Mouse (Mus musculus): ENCODE measurements around the gene Dgcr8. TPM values are rescaled to one million over a fixed set of nuclear protein-coding genes. Genes with fewer than 3 reads are reported as not detected.
A peak's percentile ranks its signal among the peaks of the same experiment; 100 is the strongest.

Dgcr8 gene
- total RNA-seq, 2 experiments from 2014 or later: 41.8 to 44.2 TPM

DNA sequence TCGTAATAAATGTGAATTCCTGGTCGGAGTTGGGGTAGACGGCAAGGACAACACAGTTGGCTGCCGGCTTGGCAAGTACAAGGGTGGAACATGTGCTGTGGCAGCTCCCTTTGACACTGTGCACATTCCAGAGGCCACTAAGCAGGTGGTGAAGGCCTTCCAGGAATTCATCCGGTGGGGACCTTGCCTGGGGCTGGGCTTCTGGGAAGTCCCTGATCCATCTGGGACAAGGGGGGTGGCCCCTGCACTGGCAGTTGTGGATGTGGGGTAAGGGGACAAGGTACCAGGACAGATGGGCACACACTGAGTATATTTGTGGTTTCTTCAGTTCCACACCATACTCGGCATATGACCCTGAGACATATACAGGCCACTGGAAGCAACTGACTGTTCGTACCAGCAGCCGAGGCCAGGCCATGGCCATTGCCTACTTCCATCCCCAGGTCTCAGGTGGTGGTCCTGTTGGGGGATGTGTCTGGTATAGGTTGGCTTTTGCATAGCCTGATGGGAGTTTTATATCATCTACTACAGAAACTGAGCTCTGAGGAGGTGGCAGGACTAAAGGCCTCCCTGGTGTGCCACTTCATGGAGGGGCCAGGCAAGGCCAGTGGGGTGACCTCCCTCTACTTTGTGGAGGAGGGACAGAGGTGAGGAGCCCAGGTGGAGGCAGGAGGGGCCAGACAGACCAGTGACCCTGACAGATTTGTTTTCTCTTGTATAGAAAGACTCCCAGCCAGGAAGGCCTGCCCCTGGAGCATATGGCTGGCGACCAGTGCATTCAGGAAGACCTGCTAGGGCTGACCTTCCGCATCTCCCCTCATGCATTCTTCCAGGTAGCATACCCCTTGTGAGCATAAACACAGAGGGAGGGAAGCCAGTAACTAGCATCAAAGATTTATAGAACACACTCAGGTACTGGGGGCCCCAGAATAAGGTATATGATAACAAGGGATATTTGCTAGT lies 37.9 kb downstream of the Dgcr8 start:
- no peak for DNase-seq (ENCODE audit: extremely low spot score in 1 of 2, low spot score in 2 of 2)
- intact Hi-C loops (cut with DNase I): no loop called here

DNA sequence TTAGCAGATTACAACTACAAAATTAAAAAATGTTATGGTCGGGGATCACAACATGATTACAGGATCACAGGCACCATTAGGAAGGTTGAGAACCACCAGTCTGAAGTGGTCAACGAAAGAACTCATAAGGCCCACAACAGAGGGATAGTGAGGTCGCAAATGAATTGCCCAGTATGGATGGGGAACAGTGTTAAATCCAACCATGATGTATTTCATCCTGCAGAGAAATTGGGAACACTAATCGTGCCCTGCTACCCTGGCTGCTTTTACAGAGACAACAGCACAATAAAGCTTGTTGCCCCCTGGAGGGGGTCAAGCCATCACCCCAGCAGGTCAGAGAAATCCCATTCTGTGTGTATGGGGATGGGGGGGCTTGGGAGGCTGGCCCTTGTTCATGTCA lies 38.8 kb downstream of the Dgcr8 start:
- intact Hi-C loops (cut with DNase I): no loop called here
- DNase-seq (ENCODE audit: extremely low spot score in 1 of 2, low spot score in 2 of 2): no peak

GRCm38 (mm10) chr16:18249364-18249967 lies 39.6 kb downstream of the Dgcr8 start:
- peak; percentile 40 to 71 for DNase-seq (ENCODE audit: extremely low spot score in 1 of 2, low spot score in 2 of 2)
- intact Hi-C loops (cut with DNase I): no loop called here

DNA sequence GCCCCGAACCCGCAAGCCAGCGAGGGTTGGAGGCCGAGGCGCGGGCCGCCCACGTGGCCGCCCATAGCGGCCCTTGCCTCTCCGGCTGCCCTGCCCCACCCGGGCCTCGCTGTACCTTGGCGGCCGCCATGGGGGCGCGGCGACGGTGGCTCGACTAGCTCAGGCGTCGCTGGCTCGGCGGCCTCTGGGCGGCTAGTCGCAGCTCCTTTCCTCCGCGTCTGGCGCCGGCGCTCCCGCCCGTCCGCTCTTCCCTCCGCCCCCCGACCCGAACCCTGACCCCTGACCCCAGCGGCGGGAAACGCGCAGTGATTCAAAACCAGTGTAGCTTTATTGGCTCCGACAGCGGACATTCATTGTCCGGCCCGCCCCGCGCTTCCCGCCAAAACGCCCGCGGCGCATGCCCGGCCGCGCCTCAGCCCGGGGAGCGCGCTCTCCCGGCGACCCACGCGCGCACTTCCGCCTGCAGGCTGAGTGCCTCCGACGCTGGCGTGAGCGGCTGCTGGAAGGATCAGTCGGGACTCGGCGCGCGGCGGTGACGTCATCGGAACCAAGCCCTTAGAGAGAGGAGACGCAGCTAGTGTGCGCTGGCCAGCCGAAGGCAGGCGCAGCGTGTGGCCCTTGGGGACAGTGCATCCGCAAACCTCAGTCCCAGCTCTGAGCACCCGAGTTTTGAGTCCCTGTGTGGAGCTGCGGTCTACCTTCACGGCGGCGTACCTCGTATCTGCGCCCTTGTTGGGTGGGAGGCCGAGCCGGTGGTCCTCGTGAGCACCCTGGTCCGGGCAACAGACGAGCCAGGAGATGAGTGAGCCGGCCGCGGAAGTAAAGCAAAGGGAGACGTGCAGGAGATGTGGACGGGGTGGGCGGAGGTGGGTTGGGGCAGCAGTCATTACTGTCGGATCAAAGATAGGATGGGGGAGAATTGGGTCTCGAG lies 40.3 kb downstream of the Dgcr8 start, which contains the start of the genes Trmt2a and Ranbp1:
Gene Trmt2a (plus strand): TSS at position 247 of the 931 bp plus-strand sequence.
Gene Ranbp1 (minus strand): TSS at position 300 of the 931 bp plus-strand sequence.
- intact Hi-C loops (cut with DNase I): no loop called here
- DNase-seq (ENCODE audit: extremely low spot score in 1 of 2, low spot score in 2 of 2): peak; percentile 98 to 100

DNA sequence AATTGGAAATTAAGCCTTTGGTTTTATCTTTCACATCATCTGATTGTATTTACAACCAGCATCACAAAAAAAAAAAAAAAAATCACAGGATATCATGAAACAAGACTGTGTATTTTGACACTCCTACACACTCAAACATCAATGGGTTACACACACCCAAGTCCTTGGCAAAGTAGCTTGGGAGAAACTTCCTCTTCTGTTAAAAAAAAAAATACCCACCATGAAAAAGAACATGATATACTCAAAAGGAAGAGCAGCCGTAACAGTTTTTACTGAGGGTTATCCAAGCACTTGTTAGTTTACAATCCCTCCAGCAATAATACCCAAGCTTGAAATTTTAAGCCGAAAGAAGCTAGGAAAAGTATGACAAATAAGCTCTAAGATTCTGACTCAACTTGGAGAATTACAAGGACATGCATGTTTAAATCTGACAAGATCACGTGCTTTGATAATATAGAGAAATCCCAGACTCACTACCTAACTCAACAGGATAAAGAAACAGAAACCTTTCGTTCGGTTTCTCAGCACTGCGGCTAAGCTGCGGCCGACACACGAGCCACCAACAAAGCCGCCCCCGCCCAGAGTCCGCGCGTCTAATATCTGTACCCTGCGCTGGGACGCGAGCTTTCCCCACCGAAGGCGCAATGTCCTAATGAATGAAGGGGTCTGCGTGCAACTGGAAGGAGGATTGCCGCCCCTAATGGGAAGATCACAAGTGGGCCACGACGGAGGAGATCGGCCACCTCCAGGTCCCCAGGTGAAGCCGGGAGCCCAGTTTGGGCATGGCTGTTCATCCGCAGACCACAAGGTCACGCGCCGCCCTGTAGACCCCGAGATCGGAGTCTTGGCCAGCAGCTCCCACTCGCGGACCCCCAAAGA lies 41.3 kb downstream of the Dgcr8 start:
- intact Hi-C loops (cut with DNase I): no loop called here
- DNase-seq (ENCODE audit: extremely low spot score in 1 of 2, low spot score in 2 of 2): peak in 1 of 2 experiments; percentile 56

DNA sequence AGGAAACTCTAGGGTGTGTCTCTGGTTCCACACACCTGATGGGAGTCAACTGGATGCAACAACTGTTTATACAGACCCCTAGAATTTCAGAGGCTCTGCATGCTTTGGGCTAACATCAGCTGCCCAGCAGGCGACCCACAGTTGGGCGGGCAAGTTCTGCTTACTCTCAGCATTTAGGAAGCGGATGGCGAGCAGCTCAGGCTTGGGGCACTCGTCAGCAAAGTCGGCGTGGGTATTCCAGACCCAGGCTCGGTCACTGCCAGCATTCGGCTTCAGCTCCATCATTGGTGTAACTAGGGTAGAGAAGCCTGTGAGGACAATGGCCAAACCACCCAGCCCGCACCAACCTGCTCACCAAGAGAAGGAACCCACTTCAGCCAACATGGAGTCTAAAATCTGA lies 47.5 kb downstream of the Dgcr8 start:
- intact Hi-C loops (cut with DNase I): no loop called here
- peak in 1 of 2 experiments; percentile 22 for DNase-seq (ENCODE audit: extremely low spot score in 1 of 2, low spot score in 2 of 2)

DNA sequence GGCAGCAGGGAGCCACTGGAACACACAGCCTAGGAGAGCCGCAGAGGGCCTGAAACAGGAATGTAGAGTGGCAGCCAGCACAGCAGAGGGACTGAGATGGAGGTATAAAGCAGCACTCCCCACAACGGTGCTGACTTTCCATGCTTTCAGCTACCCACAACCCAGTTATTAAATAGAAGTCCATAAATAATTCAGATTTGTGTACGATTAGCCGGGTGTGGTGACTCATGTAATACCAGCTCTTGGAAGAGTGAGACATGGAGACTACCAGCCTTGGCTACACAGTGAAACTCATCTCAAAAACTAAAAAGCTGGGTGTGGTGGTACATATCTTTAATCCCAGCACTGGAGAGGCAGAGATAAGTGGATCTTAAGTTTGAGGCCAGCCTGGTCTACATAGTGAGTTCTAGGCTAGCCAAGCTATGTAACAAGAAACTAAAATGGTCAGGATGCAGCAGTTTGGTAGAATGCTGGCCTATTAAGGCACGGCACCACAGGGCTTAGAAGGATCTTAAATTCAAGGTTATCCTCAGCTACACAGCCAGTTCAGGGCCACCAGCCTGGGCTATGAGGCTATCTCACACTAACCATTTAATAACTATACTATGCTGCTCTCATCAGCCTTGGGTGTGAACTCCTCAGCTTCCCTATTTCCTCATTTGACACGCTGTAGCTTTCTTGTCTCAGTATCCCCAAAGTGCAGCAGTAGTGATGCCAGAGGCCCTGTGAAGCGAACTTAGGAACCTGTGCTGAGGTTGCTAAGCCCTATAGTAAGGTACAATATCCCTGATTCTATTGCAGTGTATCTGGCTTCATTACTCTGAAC lies 52.2 kb downstream of the Dgcr8 start:
- intact Hi-C loops (cut with DNase I): no loop called here
- DNase-seq (ENCODE audit: extremely low spot score in 1 of 2, low spot score in 2 of 2): no peak

DNA sequence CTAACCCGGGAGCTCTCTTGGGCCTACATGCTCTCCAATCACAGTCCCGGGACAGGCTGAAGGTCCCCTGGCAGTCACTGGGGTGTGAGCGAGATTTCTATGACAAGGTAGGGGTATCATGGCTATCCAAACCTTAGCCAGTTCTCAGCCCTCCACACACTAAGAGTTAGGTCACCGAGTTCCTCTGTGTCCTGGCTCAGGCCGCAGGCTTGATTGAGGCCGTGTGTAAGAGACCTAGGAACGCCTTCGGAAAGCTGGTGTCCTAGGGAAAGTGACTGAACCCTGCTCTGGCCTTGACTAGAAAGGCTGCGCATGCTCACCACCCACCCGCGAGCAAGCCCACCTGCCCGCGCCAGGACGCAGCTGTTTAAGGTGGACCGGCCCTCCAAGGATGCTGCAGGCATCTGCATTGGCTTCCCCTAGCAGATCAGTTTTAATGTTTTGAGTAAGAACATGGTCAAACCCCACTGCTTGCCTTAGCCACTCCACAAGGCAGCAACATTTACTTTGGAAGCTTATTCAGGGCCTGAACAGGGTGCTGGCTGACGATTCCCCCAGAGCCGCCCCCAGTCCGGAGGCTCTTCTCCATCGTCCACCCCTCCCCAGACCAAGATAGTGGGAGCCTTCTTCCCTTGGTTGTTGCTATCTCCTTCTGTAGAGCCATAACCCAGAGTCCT lies 53.5 kb downstream of the Dgcr8 start:
- DNase-seq (ENCODE audit: extremely low spot score in 1 of 2, low spot score in 2 of 2): peak; percentile 64 to 84
- intact Hi-C loops (cut with DNase I): no loop called here

DNA sequence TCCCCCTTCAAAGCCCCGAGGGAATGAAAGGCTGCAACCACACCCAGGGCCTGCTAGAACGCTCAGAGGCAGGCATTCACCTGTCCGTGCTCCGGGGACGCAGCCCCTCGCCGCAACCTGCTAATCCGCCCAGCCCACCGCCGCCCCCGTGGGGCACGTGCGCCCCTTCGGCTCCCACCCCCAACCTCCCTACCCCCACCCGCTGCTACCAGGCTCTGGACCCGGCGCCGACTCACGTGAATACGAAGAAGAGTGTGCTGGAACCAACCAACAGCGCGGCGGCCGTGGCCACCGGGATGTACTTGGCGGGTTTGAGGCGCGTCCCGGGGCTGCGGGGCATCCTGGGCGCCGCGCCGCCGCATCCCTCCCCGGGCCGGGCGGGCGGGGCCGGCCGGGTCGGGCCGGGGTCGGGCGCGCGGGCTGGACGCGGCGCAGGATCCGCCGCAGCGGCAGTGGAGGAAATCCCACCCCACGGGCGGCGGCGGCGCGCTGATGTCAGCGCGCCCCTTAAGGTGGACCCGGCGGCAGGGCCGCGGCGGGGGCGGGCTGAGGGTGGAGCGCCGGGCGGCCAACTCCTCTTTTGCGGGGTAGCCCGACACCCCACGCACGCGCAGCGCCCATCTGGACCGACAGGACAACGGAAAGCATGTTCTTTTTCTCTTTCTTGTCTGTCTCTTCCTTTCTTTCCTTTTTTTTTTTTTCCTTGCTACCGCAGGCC lies 54.2 kb downstream of the Dgcr8 start, which contains the start of gene Zdhhc8:
Gene Zdhhc8 (minus strand): TSS at position 466 of the 718 bp plus-strand sequence.
- intact Hi-C loops (cut with DNase I): no loop called here

GRCm38 (mm10) chr16:18233919-18234670 lies 55.0 kb downstream of the Dgcr8 start:
- DNase-seq (ENCODE audit: extremely low spot score in 1 of 2, low spot score in 2 of 2): no peak
- intact Hi-C loops (cut with DNase I): no loop called here

More for the DNA sequence above, 54.2 kb downstream of the Dgcr8 start, which contains the start of gene Zdhhc8:
- DNase-seq (ENCODE audit: extremely low spot score in 1 of 2, low spot score in 2 of 2): peak; percentile 71 to 92

DNA sequence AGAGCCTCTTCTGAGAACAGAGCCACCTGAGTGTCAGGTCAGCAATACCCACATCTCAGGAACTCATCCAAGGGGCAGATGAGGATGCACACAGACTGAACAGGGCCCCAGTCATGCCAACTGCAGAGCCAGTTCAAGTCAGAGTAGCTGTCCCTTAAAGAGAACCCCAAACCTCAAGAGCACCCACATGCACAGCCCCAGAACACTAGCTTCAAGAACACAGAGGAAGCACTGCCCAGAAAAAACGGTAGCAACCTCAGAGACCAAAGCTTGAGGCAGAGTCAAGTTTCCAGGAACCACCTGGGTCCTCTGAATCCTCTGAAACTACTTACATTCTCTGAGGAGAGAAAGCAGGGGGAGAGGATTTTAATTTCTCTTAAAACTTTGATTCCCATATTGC lies 55.6 kb downstream of the Dgcr8 start:
- DNase-seq (ENCODE audit: extremely low spot score in 1 of 2, low spot score in 2 of 2): no peak
- intact Hi-C loops (cut with DNase I): no loop called here

DNA sequence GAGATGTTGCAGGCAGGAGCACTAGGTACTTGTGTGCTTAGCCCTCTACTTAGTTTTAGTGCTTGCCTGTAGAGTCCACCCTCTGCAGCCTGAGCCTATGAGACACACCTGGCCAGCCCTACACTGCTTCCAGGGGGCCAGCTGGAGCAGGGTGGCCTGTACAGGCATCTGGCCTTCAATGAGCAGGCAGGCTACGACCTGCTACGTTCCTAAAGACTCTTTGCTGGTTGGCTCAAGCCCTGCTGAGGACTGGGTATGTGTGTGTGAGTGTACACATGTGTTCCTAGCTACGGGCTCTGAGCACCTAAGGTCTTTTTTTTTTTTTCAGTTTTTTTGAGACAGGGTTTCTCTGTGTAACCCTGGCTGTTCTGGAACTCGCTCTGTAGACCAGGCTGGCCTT lies 57.6 kb downstream of the Dgcr8 start:
- intact Hi-C loops (cut with DNase I): no loop called here
- DNase-seq (ENCODE audit: extremely low spot score in 1 of 2, low spot score in 2 of 2): no peak

- intact Hi-C loops (cut with DNase I): no loop called here
- no peak for DNase-seq (ENCODE audit: extremely low spot score in 1 of 2, low spot score in 2 of 2)
Measured at GRCm38 (mm10) chr16:18231047-18231446, 58.0 kb downstream of the Dgcr8 start.

DNA sequence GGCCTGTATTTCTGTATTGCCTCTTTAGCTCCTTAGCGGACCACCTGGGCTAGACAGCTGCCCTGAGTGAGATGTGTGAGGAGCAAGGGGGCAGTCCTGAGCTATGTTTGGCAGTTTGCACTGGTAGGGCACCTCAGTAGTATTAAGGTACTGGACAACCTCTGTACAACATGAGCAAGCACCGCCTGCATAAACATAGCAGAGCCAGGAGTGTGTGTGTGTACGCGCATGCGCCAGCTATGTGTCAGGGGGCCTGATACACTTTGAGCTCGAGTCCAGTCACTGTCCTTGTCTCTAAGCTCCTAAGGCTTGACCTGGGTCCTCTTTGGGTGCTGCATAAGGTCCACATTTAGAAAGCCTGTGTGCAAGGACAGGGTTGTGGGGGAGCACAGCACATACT lies 58.4 kb downstream of the Dgcr8 start:
- intact Hi-C loops (cut with DNase I): no loop called here
- DNase-seq (ENCODE audit: extremely low spot score in 1 of 2, low spot score in 2 of 2): no peak

- peak; percentile 85 to 89 for DNase-seq (ENCODE audit: extremely low spot score in 1 of 2, low spot score in 2 of 2)
- intact Hi-C loops (cut with DNase I): no loop called here
Measured at GRCm38 (mm10) chr16:18229622-18230021, 59.4 kb downstream of the Dgcr8 start.
